Mouse (Mus musculus) gastrocnemius, adult 2 months (tissue): Measurements from ENCODE around the gene Foxj1. TPM values are rescaled to one million over a fixed set of nuclear protein-coding genes. Genes with fewer than 3 reads are reported as not detected.
"Not testable (repeated sequence)": the region's sequence is repeated elsewhere in the genome, so short reads cannot be mapped to it uniquely, and the experiment has no call there.

ENCODE experiments used
- DNase-seq: peaks from one replicate; pipeline ENCODE4 v3.0.0; 2022
- H3K27ac ChIP-seq: fragments of 200-600 bp; 2 replicates; pipeline ENCODE4 v1.8.1; 2022; ENCODE audit warnings: mild to moderate bottlenecking
- H3K4me3 ChIP-seq: fragments of 200-600 bp; 2 replicates; pipeline ENCODE4 v1.8.1; 2022; ENCODE audit warnings: mild to moderate bottlenecking, moderate library complexity
- CTCF ChIP-seq: fragments of 200-600 bp; IDR thresholded peaks from 2 replicates; pipeline ENCODE4 v1.8.1; 2022; ENCODE audit warnings: antibody characterized with exemption, mild to moderate bottlenecking, moderate library complexity
- intact Hi-C: fragments of 180-260 bp; cut with DNase I; formaldehyde crosslinking; loops from one replicate; pipeline ENCODE4 v1.15.1; 2025
- long read RNA-seq, 2 experiments: library from polyadenylated mRNA; stranded (forward); transcript quantifications; one replicate each; pipeline ENCODE4 v2.0.0; 2021
- total RNA-seq, 2 experiments: library from RNA; stranded (reverse); gene quantifications; 2 replicates each; pipeline ENCODE4 v1.2.3; 2021

Foxj1 gene
- total RNA-seq: under 1 TPM in 1 of 2 experiments, not detected in 1; 0.14 TPM
- long read RNA-seq, experiment 1: 0 reads
- long read RNA-seq, experiment 2: 0 reads

- DNase-seq: peak; percentile 94
- intact Hi-C loops: loop anchor here (2.0 kb wide), 1 partner anchor 17 kb away; no protein-coding TSS in a partner anchor
- peak; percentile 63 for TF ChIP-seq CTCF
- Histone ChIP-seq H3K27ac (peak within 1 kb of the TSS; percentile 1; the same call in 1 of the 2 replicates), H3K4me3 (peak within 1 kb of the TSS; percentile 86)
Measured at GRCm38 (mm10) chr11:116335244-116336036, at the start of gene Foxj1. Gene Foxj1, minus strand, starts transcription at chr11:116335399.

GRCm38 (mm10) chr11:116384171-116384570, 49.0 kb upstream of the Foxj1 start:
- H3K27ac ChIP-seq: peak overlapping the region; percentile 93
- peak overlapping the region; percentile 52 for H3K4me3 ChIP-seq
- intact Hi-C loops: no loop called here
- DNase-seq: peak; percentile 79
- TF ChIP-seq CTCF: no peak

DNA sequence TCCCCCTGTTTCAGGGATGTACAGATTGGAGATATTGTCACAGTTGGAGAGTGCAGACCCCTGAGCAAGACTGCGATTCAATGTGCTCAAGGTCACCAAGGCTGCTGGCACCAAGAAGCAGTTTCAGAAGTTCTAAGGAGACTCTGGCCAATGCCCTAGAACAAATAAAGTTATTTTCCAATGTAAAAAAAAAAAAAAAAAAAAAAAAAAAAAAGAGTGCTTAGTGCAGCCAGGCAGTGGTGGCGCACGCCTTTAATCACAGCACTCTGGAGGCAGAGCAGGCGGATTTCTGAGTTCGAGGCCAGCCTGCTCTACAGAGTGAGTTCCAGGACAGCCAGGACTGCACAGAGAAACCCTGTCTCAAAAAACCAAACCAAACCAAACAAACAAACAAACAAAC, 47.9 kb upstream of the Foxj1 start:
- peak overlapping the region; percentile 52; the same call in 1 of the 2 replicates for H3K4me3 ChIP-seq
- DNase-seq, intact Hi-C loops: not testable (repeated sequence)
- H3K27ac ChIP-seq: peak overlapping the region; percentile 93

DNA sequence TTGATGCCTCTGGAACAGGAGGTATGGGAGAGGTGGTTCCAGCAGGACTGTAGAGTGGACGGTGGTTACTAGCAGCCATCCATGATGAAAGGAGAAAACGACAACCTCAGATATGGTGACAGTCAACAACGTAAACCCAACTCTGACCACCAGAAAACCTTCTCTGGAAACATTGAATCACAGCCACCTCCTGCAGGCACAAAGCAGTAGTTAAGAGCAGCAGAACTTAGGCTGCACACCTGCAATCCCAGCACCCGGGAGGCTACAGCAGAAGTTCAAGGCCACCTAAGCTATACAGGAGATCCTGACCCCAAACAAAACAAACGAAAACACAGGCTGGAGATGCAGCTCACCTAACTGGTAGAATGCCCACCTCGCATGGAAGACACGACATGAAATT, 45.6 kb upstream of the Foxj1 start:
- DNase-seq: no peak
- intact Hi-C loops: no loop called here
- Histone ChIP-seq H3K27ac (no peak overlapping the region), H3K4me3 (no peak overlapping the region)
- no peak for TF ChIP-seq CTCF

DNA sequence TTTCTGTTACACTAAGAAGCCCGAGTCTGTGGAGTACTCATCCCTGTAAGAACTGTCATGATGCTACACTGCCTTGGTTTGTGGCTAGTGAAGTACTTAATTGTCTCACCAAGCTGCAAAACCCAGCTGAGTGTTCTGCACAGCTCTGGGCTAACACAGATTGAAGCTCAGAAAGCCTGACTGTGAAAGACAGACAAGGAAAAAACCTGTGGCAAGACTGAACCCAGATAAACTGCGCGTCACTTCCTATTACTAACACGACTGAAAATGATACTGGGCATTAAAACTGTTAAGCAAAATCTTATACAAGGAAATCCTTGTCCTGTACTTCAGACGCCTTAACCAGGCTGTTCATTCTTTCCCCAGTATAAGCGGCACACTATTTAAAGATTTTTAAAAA, 44.3 kb upstream of the Foxj1 start:
- peak; percentile 3 for DNase-seq
- intact Hi-C loops: no loop called here
- no peak overlapping the region for H3K4me3 ChIP-seq
- no peak overlapping the region for H3K27ac ChIP-seq
- no peak for TF ChIP-seq CTCF

- Histone ChIP-seq H3K27ac (no peak overlapping the region), H3K4me3 (no peak overlapping the region)
- intact Hi-C loops: no loop called here
- peak; percentile 14 for DNase-seq
- no peak for TF ChIP-seq CTCF
Measured at GRCm38 (mm10) chr11:116376945-116377661, 41.9 kb upstream of the Foxj1 start.

DNA sequence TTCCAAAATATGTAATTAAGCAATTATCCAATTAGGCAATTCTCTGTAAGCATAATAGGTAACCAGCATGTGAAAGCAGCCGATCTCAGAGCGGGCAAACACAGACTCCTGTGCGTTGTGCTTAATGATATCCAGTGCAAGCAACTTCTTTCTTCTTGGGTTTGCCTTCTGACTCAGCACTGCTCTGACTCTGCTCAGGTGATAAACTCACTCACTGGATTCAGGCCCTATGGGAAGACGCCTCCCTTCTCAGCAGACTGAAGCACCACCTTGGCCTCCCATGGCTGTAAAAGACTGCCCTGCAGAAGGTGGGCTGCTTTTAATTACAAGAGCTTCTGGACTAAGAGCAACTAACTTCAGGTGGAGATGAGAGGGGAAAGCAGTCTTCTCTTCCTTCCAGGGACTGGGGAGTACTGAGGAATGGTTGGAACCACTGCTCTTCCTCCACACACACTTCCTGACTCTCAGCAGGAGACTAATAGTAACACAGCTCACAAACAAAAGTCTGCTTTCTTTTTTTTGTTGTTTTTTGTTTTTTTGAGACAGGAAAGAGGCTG, 36.8 kb upstream of the Foxj1 start:
- intact Hi-C loops: no loop called here
- Histone ChIP-seq H3K4me3 (no peak overlapping the region), H3K27ac (no peak overlapping the region)
- DNase-seq: no peak
- no peak for TF ChIP-seq CTCF

DNA sequence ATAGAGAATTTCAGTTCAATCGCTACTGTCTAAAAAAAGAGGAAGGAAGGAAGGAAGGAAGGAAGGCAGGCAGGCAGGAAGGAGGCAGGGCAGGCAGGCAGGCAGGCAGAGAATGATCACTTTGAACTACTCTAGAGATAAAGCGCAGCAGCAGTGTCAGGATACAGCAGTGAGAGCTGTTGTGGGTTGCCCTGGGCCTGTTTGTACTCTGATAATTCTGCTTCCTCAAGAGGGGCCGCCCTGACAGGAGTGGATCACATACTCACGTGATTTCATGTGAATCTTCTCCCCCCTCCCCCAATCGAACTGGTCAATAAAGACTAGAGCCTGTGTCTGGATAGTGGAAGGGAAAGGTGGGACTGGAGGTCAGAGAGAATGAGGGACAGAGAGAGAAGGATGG, 34.4 kb upstream of the Foxj1 start:
- no peak overlapping the region for H3K4me3 ChIP-seq
- no peak overlapping the region for H3K27ac ChIP-seq
- intact Hi-C loops: no loop called here
- no peak for DNase-seq
- no peak for TF ChIP-seq CTCF

DNA sequence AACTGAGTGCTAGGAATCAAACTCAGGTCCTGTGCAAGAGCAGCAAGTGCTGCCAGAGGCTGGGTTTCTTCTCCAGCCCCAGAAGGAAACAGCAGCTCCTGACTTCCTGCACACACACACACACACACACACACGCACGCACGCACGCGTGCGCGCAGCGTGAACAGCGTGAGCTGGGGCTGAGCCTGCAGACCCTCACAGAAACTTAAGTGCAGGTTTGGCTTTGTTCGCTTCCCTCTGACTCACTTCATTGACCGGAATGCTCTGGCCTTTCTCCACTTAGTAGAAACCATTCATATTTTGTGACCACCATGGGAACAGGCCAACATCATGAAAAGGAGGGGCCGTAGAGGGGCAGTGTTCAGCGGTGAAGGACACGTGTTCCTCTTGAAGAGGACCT, 33.9 kb upstream of the Foxj1 start:
- no peak for TF ChIP-seq CTCF
- no peak for DNase-seq
- Histone ChIP-seq H3K27ac (no peak overlapping the region), H3K4me3 (no peak overlapping the region)
- intact Hi-C loops: no loop called here

- peak; percentile 88 for TF ChIP-seq CTCF
- Histone ChIP-seq H3K27ac (no peak overlapping the region), H3K4me3 (no peak overlapping the region)
- intact Hi-C loops: loop anchor here (1.0 kb wide), 1 partner anchor 48 kb away; no protein-coding TSS in a partner anchor
- DNase-seq: peak; percentile 88
Measured at GRCm38 (mm10) chr11:116368116-116368515, 32.9 kb upstream of the Foxj1 start.

GRCm38 (mm10) chr11:116366647-116367046, 31.4 kb upstream of the Foxj1 start:
- no peak for DNase-seq
- intact Hi-C loops: no loop called here
- no peak overlapping the region for H3K4me3 ChIP-seq
- no peak for TF ChIP-seq CTCF
- H3K27ac ChIP-seq: no peak overlapping the region

DNA sequence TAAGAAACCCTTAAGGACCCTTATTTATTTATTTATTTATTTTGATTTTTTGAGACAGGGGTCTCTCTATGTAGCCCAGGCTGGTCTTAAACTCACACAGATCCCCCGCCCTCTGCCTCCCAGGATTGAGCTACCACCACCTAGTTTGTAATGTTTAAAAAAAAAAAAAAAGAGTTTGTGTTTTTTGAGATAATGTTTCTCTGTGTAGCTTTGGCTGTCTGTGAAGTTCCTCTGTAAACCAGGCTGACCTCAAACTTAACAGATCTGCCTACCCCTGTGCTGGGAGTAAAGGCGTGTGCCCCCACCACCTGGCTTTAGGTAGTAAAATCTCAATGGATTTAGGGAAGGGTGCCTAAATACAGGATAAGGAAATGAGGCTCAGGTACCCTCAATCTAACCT, 30.9 kb upstream of the Foxj1 start:
- intact Hi-C loops: no loop called here
- DNase-seq: no peak
- no peak overlapping the region for H3K27ac ChIP-seq
- no peak overlapping the region for H3K4me3 ChIP-seq
- no peak for TF ChIP-seq CTCF

DNA sequence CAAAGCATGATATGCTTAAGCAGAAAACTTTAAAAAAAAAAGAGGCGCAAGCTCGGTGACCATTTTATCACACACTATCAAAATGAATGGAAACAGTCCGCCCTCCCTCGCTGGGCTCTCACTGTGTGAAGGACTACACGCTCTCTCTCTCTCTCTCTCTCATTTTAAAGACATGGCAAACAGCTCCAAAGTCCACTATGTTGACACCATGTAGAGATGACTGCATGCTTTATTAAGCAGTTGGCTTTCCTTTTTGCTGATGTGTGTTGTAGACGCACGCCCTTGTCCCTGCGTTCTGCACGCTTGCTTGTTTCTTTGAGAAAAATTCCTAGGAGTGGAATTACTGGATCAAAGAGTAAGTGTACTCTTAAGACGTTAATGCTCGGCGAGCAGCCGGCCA, 30.2 kb upstream of the Foxj1 start:
- no peak overlapping the region for H3K27ac ChIP-seq
- intact Hi-C loops: no loop called here
- no peak overlapping the region for H3K4me3 ChIP-seq
- no peak for TF ChIP-seq CTCF
- DNase-seq: no peak
